19 mouse cellular contexts compared by ENCODE assay signal in genomic region chr4:31621205-31621604, GRCm38 (mm10).
A peak's percentile ranks its signal among the peaks of the same experiment; 100 is the strongest.
DNase-seq lines count a peak whose midpoint lies in the region; ATAC-seq lines count a peak whose summit lies in the region.
"Had no signal": no experiment of that assay in that cellular context is flagged by ENCODE, and none has a peak within 500 bp of the region (broad histone marks: within the 10 kb centered on the region; RNA-seq: fewer than 3 reads in every experiment).

No protein-coding gene starts in this region.

- 88% methylated on average over 2 of the region's 2 CpGs for WGBS in midbrain, embryonic 11.5 days
- 96% methylated on average over 2 of the region's 2 CpGs for WGBS in midbrain, embryonic 14.5 days

- no peaks in the 10 kb centered on the region for H3K36me3 ChIP-seq in midbrain, embryonic 11.5 days (ENCODE audit: control insufficient read depth, insufficient read depth, low read length)
- H3K36me3 ChIP-seq in midbrain, embryonic 14.5 days (ENCODE audit: control insufficient read depth, insufficient read depth, low read length) = no peaks in the 10 kb centered on the region
- H3K36me3 ChIP-seq: G1E had no signal

- H3K27me3 ChIP-seq in midbrain, embryonic 11.5 days (ENCODE audit: control insufficient read depth, insufficient read depth, low read length) = no peaks in the 10 kb centered on the region
- H3K27me3 ChIP-seq in midbrain, embryonic 14.5 days (ENCODE audit: control insufficient read depth, insufficient read depth, low read length) = no peaks in the 10 kb centered on the region
- H3K27me3 ChIP-seq: CH12.LX, Patski had no signal

- no peaks in the 10 kb centered on the region for H3K9me3 ChIP-seq in midbrain, embryonic 11.5 days (ENCODE audit: control insufficient read depth, low read length)
- H3K9me3 ChIP-seq in midbrain, embryonic 14.5 days (ENCODE audit: control insufficient read depth, low read length) = no peaks in the 10 kb centered on the region

- no peaks in the 10 kb centered on the region for H3K4me1 ChIP-seq in midbrain, embryonic 11.5 days (ENCODE audit: control insufficient read depth, insufficient read depth, low read length)
- H3K4me1 ChIP-seq in midbrain, embryonic 14.5 days (ENCODE audit: control insufficient read depth, insufficient read depth, low read length) = peaks cover 15% of the 10 kb centered on the region

- H3K27ac ChIP-seq in midbrain, embryonic 11.5 days (ENCODE audit: low read depth, low read length) = no peak overlapping the region
- no peak overlapping the region for H3K27ac ChIP-seq in midbrain, embryonic 14.5 days (replicated peaks; ENCODE audit: low read depth, low read length)

- H3K9ac ChIP-seq in midbrain, embryonic 11.5 days (ENCODE audit: low read length) = no peak overlapping the region
- no peak overlapping the region for H3K9ac ChIP-seq in midbrain, embryonic 14.5 days (replicated peaks; ENCODE audit: low read length)

- ATAC-seq in midbrain, embryonic 11.5 days (ENCODE audit: low FRiP score) = no peak
- no peak for ATAC-seq in midbrain, embryonic 14.5 days (ENCODE audit: low FRiP score, low TSS enrichment)
- ATAC-seq: activated CD4-positive, CD25-positive, alpha-beta regulatory T cell, adult 4 months; CD4-positive, CD25-positive, alpha-beta regulatory T cell, adult 4 months; Patski had no signal

- intact Hi-C loops in heart, postnatal 36 days (cut with DNase I) = no loop called here

- no peak overlapping the region for H3K4me2 ChIP-seq in midbrain, embryonic 11.5 days
- H3K4me2 ChIP-seq in midbrain, embryonic 14.5 days (ENCODE audit: low read length) = no peak overlapping the region

- peak; percentile 68 for DNase-seq in heart, adult 11 months
- no peak for DNase-seq in heart, postnatal 36 days
- DNase-seq in midbrain, embryonic 11.5 days (ENCODE audit: low spot score, missing footprints) = peak; percentile 57
- no peak for DNase-seq in midbrain, embryonic 14.5 days
- DNase-seq: adrenal gland, adult 2 months; adrenal gland, adult 8-10 months; adrenal gland, postnatal 10 days; adrenal gland, postnatal 14 days; adrenal gland, postnatal 25 days; adrenal gland, postnatal 36 days; B cell, adult 2 months; cerebellum, adult 11 months; cerebellum, adult 11-12 months; cerebellum, adult 18-20 months had no signal

- no peak overlapping the region for H3K4me3 ChIP-seq in midbrain, embryonic 11.5 days (ENCODE audit: low read depth, low read length)
- no peak overlapping the region for H3K4me3 ChIP-seq in midbrain, embryonic 14.5 days (replicated peaks; ENCODE audit: low read depth, low read length)

Comparison
In these comparisons a context has a peak if more than half of its experiments do, and no peak if none do; other contexts are left out.
1. DNase-seq: peak in heart, adult 11 months (single experiment) and midbrain, embryonic 11.5 days (single experiment); none in heart, postnatal 36 days (0 of 2) and midbrain, embryonic 14.5 days (single experiment).